Mouse (Mus musculus): ENCODE data around the gene 4933428G20Rik. TPM values are rescaled to one million over a fixed set of nuclear protein-coding genes. Genes with fewer than 3 reads are reported as not detected.

4933428G20Rik gene
- polyA plus RNA-seq, 1 experiment from 2014 or later, result 0.59 TPM

GRCm38 (mm10) chr11:97445596-97445995 lies 54.5 kb downstream of the 4933428G20Rik start:
- Histone ChIP-seq H3K27ac (peak overlapping the region; percentile 63), H3K36me3 (peaks cover 35% of the 10 kb centered on the region), H3K4me3 (peak overlapping the region; percentile 12; the same call in 1 of the 2 replicates), H3K4me1 (replicated peaks) (peaks cover 53% of the 10 kb centered on the region), H3K9me3 (no peaks in the 10 kb centered on the region), H3K27me3 (ENCODE audit: insufficient read depth, poor library complexity, severe bottlenecking) (peaks cover 38% of the 10 kb centered on the region)
- 75% methylated on average over 6 of the region's 6 CpGs for WGBS
- no peak for DNase-seq (ENCODE audit: low spot score)

- peaks cover 63% of the 10 kb centered on the region for H3K27me3 ChIP-seq (ENCODE audit: insufficient read depth, poor library complexity, severe bottlenecking)
- peak overlapping the region; percentile 71 for H3K27ac ChIP-seq
- peaks cover 27% of the 10 kb centered on the region for H3K36me3 ChIP-seq
- peaks cover 60% of the 10 kb centered on the region for H3K4me1 ChIP-seq (replicated peaks)
- WGBS, result 85% methylated on average over 11 of the region's 11 CpGs
- peak overlapping the region; percentile 16; the same call in 1 of the 2 replicates for H3K4me3 ChIP-seq
- no peaks in the 10 kb centered on the region for H3K9me3 ChIP-seq
- no peak for DNase-seq (ENCODE audit: low spot score)
Measured at GRCm38 (mm10) chr11:97442891-97443675, 57.1 kb downstream of the 4933428G20Rik start.

GRCm38 (mm10) chr11:97441658-97442125 lies 58.4 kb downstream of the 4933428G20Rik start:
- peak overlapping the region; percentile 84 for H3K27ac ChIP-seq
- no peak for DNase-seq (ENCODE audit: low spot score)
- WGBS, result 17% methylated on average over 3 of the region's 3 CpGs
- peaks cover 22% of the 10 kb centered on the region for H3K36me3 ChIP-seq
- H3K4me3 ChIP-seq, result peak overlapping the region; percentile 59
- H3K27me3 ChIP-seq (ENCODE audit: insufficient read depth, poor library complexity, severe bottlenecking), result peaks cover 71% of the 10 kb centered on the region
- H3K4me1 ChIP-seq (replicated peaks), result peaks cover 74% of the 10 kb centered on the region
- no peaks in the 10 kb centered on the region for H3K9me3 ChIP-seq

- 63% methylated on average over 15 of the region's 15 CpGs for WGBS
- Histone ChIP-seq H3K4me1 (replicated peaks) (peaks cover 75% of the 10 kb centered on the region), H3K27me3 (ENCODE audit: insufficient read depth, poor library complexity, severe bottlenecking) (peaks cover 71% of the 10 kb centered on the region), H3K4me3 (peak overlapping the region; percentile 59), H3K36me3 (peaks cover 17% of the 10 kb centered on the region), H3K27ac (peak overlapping the region; percentile 84), H3K9me3 (no peaks in the 10 kb centered on the region)
- no peak for DNase-seq (ENCODE audit: low spot score)
Measured at GRCm38 (mm10) chr11:97441036-97441657, 59.0 kb downstream of the 4933428G20Rik start.

Other genes with a start within 250 kb of the 4933428G20Rik start
- 98.7 and 103 TPM in 2 replicates for gene Npepps, start 219.7 kb downstream of the 4933428G20Rik start, polyA plus RNA-seq (2016; fragmentation: Nextera tagmentation; extraction: Ambion mirVana)
- 50.8 and 63.5 TPM in 2 replicates for gene Mrpl45, start 184.6 kb downstream of the 4933428G20Rik start, polyA plus RNA-seq (2016; fragmentation: Nextera tagmentation; extraction: Ambion mirVana)
- 0.07 and 0.09 TPM in 2 replicates for gene Gpr179, start 148.3 kb downstream of the 4933428G20Rik start, polyA plus RNA-seq (2016; fragmentation: Nextera tagmentation; extraction: Ambion mirVana)
- 3.9 and 4.6 TPM in 2 replicates for gene Socs7, start 137.8 kb downstream of the 4933428G20Rik start, polyA plus RNA-seq (2016; fragmentation: Nextera tagmentation; extraction: Ambion mirVana)
- 2.7 and 4.0 TPM in 2 replicates for gene Arhgap23, start 84.8 kb downstream of the 4933428G20Rik start, polyA plus RNA-seq (2016; fragmentation: Nextera tagmentation; extraction: Ambion mirVana)
- 0.76 and 1.8 TPM in 2 replicates for gene Srcin1, start 75.8 kb upstream of the 4933428G20Rik start, polyA plus RNA-seq (2016; fragmentation: Nextera tagmentation; extraction: Ambion mirVana)
- gene Epop, start 129.4 kb upstream of the 4933428G20Rik start, polyA plus RNA-seq (2016; fragmentation: Nextera tagmentation; extraction: Ambion mirVana), result 13.4 and 14.3 TPM in 2 replicates
- 2.1 and 2.2 TPM in 2 replicates for gene Mllt6, start 163.1 kb upstream of the 4933428G20Rik start, polyA plus RNA-seq (2016; fragmentation: Nextera tagmentation; extraction: Ambion mirVana)
- gene Cisd3, start 185.5 kb upstream of the 4933428G20Rik start, polyA plus RNA-seq (2016; fragmentation: Nextera tagmentation; extraction: Ambion mirVana), result 18.3 and 24.0 TPM in 2 replicates
- 15.6 and 17.0 TPM in 2 replicates for gene Pcgf2, start 200.2 kb upstream of the 4933428G20Rik start, polyA plus RNA-seq (2016; fragmentation: Nextera tagmentation; extraction: Ambion mirVana)
- gene Psmb3, start 203.1 kb upstream of the 4933428G20Rik start, polyA plus RNA-seq (2016; fragmentation: Nextera tagmentation; extraction: Ambion mirVana), result 642 and 643 TPM in 2 replicates
- gene Pip4k2b, start 244.4 kb upstream of the 4933428G20Rik start, polyA plus RNA-seq (2016; fragmentation: Nextera tagmentation; extraction: Ambion mirVana), result 1.8 and 2.0 TPM in 2 replicates